Mouse (Mus musculus) cerebellum, adult 2 months (tissue): ENCODE data around the gene St6galnac3.

Source experiments
- CTCF ChIP-seq: fragments of 200-500 bp; IDR thresholded peaks from 2 replicates; pipeline ENCODE4 v1.5.1; 2011; ENCODE audit warnings: low read depth, mild to moderate bottlenecking, control low read depth, low read length, moderate library complexity, borderline replicate concordance; ENCODE audit not compliant: insufficient read depth
- POLR2A ChIP-seq: fragments of 200-500 bp; IDR thresholded peaks from 2 replicates; pipeline ENCODE4 v1.6.1; 2011; ENCODE audit warnings: low read length, control low read depth, borderline replicate concordance; ENCODE audit not compliant: insufficient read depth

GRCm38 (mm10) chr3:153240366-153240765, 484.6 kb downstream of the St6galnac3 start:
- TF ChIP-seq CTCF, result no peak
- TF ChIP-seq POLR2A, result no peak
